Mouse (Mus musculus) forebrain, embryonic 13.5 days (tissue): ENCODE measurements around the gene Tprn. TPM values are rescaled to one million over a fixed set of nuclear protein-coding genes. Genes with fewer than 3 reads are reported as not detected.
"Not testable (repeated sequence)": the region's sequence is repeated elsewhere in the genome, so short reads cannot be mapped to it uniquely, and the experiment has no call there.

ENCODE experiments used
- ATAC-seq: fragments of 200-750 bp; cut with Nextera tagmentation; 2 replicates; pipeline ENCODE4 v1.8.0; 2017
- H3K27ac ChIP-seq: fragments of 300-500 bp; sonication (generic); 2 replicates; pipeline ENCODE4 v1.5.1; 2015; ENCODE audit warnings: inconsistent platforms, mild to moderate bottlenecking, moderate library complexity
- H3K27me3 ChIP-seq: fragments of 300-500 bp; sonication (generic); 2 replicates; pipeline ENCODE4 v1.6.1; 2015; ENCODE audit warnings: mild to moderate bottlenecking, inconsistent platforms
- H3K36me3 ChIP-seq: fragments of 300-500 bp; sonication (generic); 2 replicates; pipeline ENCODE4 v1.6.1; 2015; ENCODE audit warnings: mild to moderate bottlenecking, inconsistent platforms; ENCODE audit not compliant: poor library complexity, severe bottlenecking
- H3K4me1 ChIP-seq: fragments of 300-500 bp; sonication (generic); 2 replicates; pipeline ENCODE4 v1.6.1; 2015; ENCODE audit warnings: inconsistent platforms
- H3K4me2 ChIP-seq: fragments of 300-500 bp; sonication (generic); 2 replicates; pipeline ENCODE4 v1.6.1; 2015; ENCODE audit warnings: inconsistent platforms, mild to moderate bottlenecking, moderate library complexity
- H3K4me3 ChIP-seq: fragments of 300-500 bp; sonication (generic); 2 replicates; pipeline ENCODE4 v1.5.1; 2015; ENCODE audit warnings: mild to moderate bottlenecking, inconsistent platforms
- H3K9ac ChIP-seq: fragments of 300-500 bp; sonication (generic); 2 replicates; pipeline ENCODE4 v1.6.1; 2015; ENCODE audit warnings: mild to moderate bottlenecking, inconsistent platforms
- H3K9me3 ChIP-seq: fragments of 300-500 bp; sonication (generic); replicated peaks from 2 replicates; pipeline ENCODE4 v1.6.1; 2016; ENCODE audit warnings: inconsistent platforms
- WGBS: fragments of 180-500 bp; shearing (Covaris S2); methylation state at CpG from one replicate; pipeline ENCODE4 v1.1.7; 2015; 5-methylcytosine and 5-hydroxymethylcytosine counted together
- polyA plus RNA-seq: library from polyadenylated mRNA; unstranded; fragments of >200 nt; fragmentation: Nextera tagmentation; extraction: Ambion mirVana; gene quantifications from 2 replicates; pipeline ENCODE4 v1.2.1, GENCODE M21; 2015

Gene Tprn
- polyA plus RNA-seq, 1 experiment from 2014 or later, result 9.7 TPM

- H3K4me2 ChIP-seq, H3K27ac ChIP-seq, H3K27me3 ChIP-seq, ATAC-seq, H3K9me3 ChIP-seq, H3K4me3 ChIP-seq, H3K36me3 ChIP-seq, H3K9ac ChIP-seq: not testable (repeated sequence)
- 86% methylated on average over 5 of the region's 5 CpGs for WGBS
- peaks cover 32% of the 10 kb centered on the region for H3K4me1 ChIP-seq
Observed at GRCm38 (mm10) chr2:25257250-25257649, 5.2 kb upstream of the Tprn start.

- ATAC-seq, result no peak
- H3K9me3 ChIP-seq, result no peaks in the 10 kb centered on the region
Observed at GRCm38 (mm10) chr2:25258887-25259286, 3.5 kb upstream of the Tprn start.

GRCm38 (mm10) chr2:25261870-25262269 lies 548 bp upstream of the Tprn start:
- H3K4me3 ChIP-seq, result peak overlapping the region; percentile 66
- no peaks in the 10 kb centered on the region for H3K9me3 ChIP-seq
- 0 out of 2 replicates have a peak overlapping the region, but pooled peaks have one; percentile 44 for H3K27ac ChIP-seq
- peak overlapping the region; percentile 60 for H3K9ac ChIP-seq
- H3K36me3 ChIP-seq, result no peaks in the 10 kb centered on the region
- H3K4me1 ChIP-seq, result peaks cover 52% of the 10 kb centered on the region
- peak overlapping the region; percentile 99 for H3K4me2 ChIP-seq
- peaks cover 22% of the 10 kb centered on the region for H3K27me3 ChIP-seq
- WGBS, result 49% methylated on average over 12 of the region's 12 CpGs
- ATAC-seq, result peak; percentile 14; the same call in 1 of the 2 replicates

More at GRCm38 (mm10) chr2:25258887-25259286, 3.5 kb upstream of the Tprn start:
- WGBS, result 43% methylated on average over 2 of the region's 2 CpGs
- Histone ChIP-seq H3K9ac (no peak overlapping the region), H3K4me2 (no peak overlapping the region), H3K27me3 (peaks cover 10% of the 10 kb centered on the region), H3K36me3 (no peaks in the 10 kb centered on the region), H3K4me1 (peaks cover 42% of the 10 kb centered on the region), H3K4me3 (no peak overlapping the region), H3K27ac (no peak overlapping the region)

GRCm38 (mm10) chr2:25262795-25263622 lies 591 bp downstream of the Tprn start:
- H3K4me3 ChIP-seq, result peak overlapping the region; percentile 66
- no peaks in the 10 kb centered on the region for H3K9me3 ChIP-seq
- H3K36me3 ChIP-seq, result peaks cover 4% of the 10 kb centered on the region; the same call in 1 of the 2 replicates
- ATAC-seq, result no peak; the same call in 1 of the 2 replicates
- under 1% methylated on average over 82 of the region's 82 CpGs for WGBS
- peak overlapping the region; percentile 75 for H3K9ac ChIP-seq
- 0 out of 2 replicates have a peak overlapping the region, but pooled peaks have one; percentile 42 for H3K27ac ChIP-seq
- peaks cover 22% of the 10 kb centered on the region for H3K27me3 ChIP-seq
- peaks cover 56% of the 10 kb centered on the region for H3K4me1 ChIP-seq
- peak overlapping the region; percentile 99 for H3K4me2 ChIP-seq

GRCm38 (mm10) chr2:25263623-25264285 lies 1.3 kb downstream of the Tprn start:
- H3K4me3 ChIP-seq, result peak overlapping the region; percentile 66
- no peaks in the 10 kb centered on the region for H3K9me3 ChIP-seq
- H3K9ac ChIP-seq, result peak overlapping the region; percentile 75
- peaks cover 11% of the 10 kb centered on the region; the same call in 1 of the 2 replicates for H3K36me3 ChIP-seq
- peak overlapping the region; percentile 99 for H3K4me2 ChIP-seq
- H3K27ac ChIP-seq, result no peak overlapping the region
- ATAC-seq, result no peak
- H3K27me3 ChIP-seq, result peaks cover 22% of the 10 kb centered on the region
- WGBS, result 25% methylated on average over 12 of the region's 12 CpGs
- peaks cover 58% of the 10 kb centered on the region for H3K4me1 ChIP-seq

GRCm38 (mm10) chr2:25264286-25264660 lies 1.9 kb downstream of the Tprn start:
- ATAC-seq, result no peak
- H3K27me3 ChIP-seq, result peaks cover 22% of the 10 kb centered on the region
- no peaks in the 10 kb centered on the region for H3K9me3 ChIP-seq
- H3K27ac ChIP-seq, result no peak overlapping the region
- H3K4me2 ChIP-seq, result peak overlapping the region; percentile 99
- H3K36me3 ChIP-seq, result peaks cover 16% of the 10 kb centered on the region
- 78% methylated on average over 5 of the region's 5 CpGs for WGBS
- peak overlapping the region; percentile 75; the same call in 1 of the 2 replicates for H3K9ac ChIP-seq
- H3K4me1 ChIP-seq, result peaks cover 58% of the 10 kb centered on the region
- peak overlapping the region; percentile 66 for H3K4me3 ChIP-seq

GRCm38 (mm10) chr2:25264851-25265250 lies 2.4 kb downstream of the Tprn start:
- 73% methylated on average over 3 of the region's 3 CpGs for WGBS
- H3K9me3 ChIP-seq, result no peaks in the 10 kb centered on the region
- no peak for ATAC-seq
- peaks cover 22% of the 10 kb centered on the region for H3K27me3 ChIP-seq
- peaks cover 22% of the 10 kb centered on the region for H3K36me3 ChIP-seq
- no peak overlapping the region for H3K27ac ChIP-seq
- H3K4me3 ChIP-seq, result peak overlapping the region; percentile 66; the same call in 1 of the 2 replicates
- peaks cover 58% of the 10 kb centered on the region for H3K4me1 ChIP-seq
- peak overlapping the region; percentile 35 for H3K9ac ChIP-seq
- H3K4me2 ChIP-seq, result peak overlapping the region; percentile 99

- Histone ChIP-seq H3K4me2 (peak overlapping the region; percentile 99), H3K9ac (peak overlapping the region; percentile 55), H3K4me1 (peaks cover 66% of the 10 kb centered on the region), H3K9me3 (no peaks in the 10 kb centered on the region), H3K27ac (peak overlapping the region; percentile 25; the same call in 1 of the 2 replicates), H3K36me3 (peaks cover 32% of the 10 kb centered on the region), H3K4me3 (peak overlapping the region; percentile 3; the same call in 1 of the 2 replicates), H3K27me3 (peaks cover 22% of the 10 kb centered on the region)
- WGBS, result 67% methylated on average over 6 of the region's 6 CpGs
- ATAC-seq, result no peak
Observed at GRCm38 (mm10) chr2:25265897-25266656, 3.7 kb downstream of the Tprn start.

GRCm38 (mm10) chr2:25266720-25267119 lies 4.3 kb downstream of the Tprn start:
- Histone ChIP-seq H3K4me1 (peaks cover 70% of the 10 kb centered on the region), H3K4me3 (no peak overlapping the region; the same call in 1 of the 2 replicates), H3K9ac (peak overlapping the region; percentile 30), H3K27ac (no peak overlapping the region; the same call in 1 of the 2 replicates), H3K27me3 (peaks cover 22% of the 10 kb centered on the region), H3K36me3 (peaks cover 32% of the 10 kb centered on the region), H3K4me2 (peak overlapping the region; percentile 99), H3K9me3 (no peaks in the 10 kb centered on the region)
- ATAC-seq, result no peak
- 42% methylated on average over 2 of the region's 2 CpGs for WGBS

- ATAC-seq, result no peak
Observed at GRCm38 (mm10) chr2:25267241-25267640, 4.8 kb downstream of the Tprn start.

GRCm38 (mm10) chr2:25267746-25268309 lies 5.4 kb downstream of the Tprn start:
- H3K4me3 ChIP-seq, result no peak overlapping the region
- WGBS, result 82% methylated on average over 4 of the region's 4 CpGs
- H3K4me2 ChIP-seq, result no peak overlapping the region
- peaks cover 32% of the 10 kb centered on the region for H3K36me3 ChIP-seq
- H3K27me3 ChIP-seq, result peaks cover 22% of the 10 kb centered on the region
- no peaks in the 10 kb centered on the region for H3K9me3 ChIP-seq
- H3K27ac ChIP-seq, result no peak overlapping the region; the same call in 1 of the 2 replicates
- ATAC-seq, result no peak
- 0 out of 2 replicates have a peak overlapping the region, but pooled peaks have one; percentile 30 for H3K9ac ChIP-seq
- peaks cover 70% of the 10 kb centered on the region for H3K4me1 ChIP-seq

More at GRCm38 (mm10) chr2:25267241-25267640, 4.8 kb downstream of the Tprn start:
- peaks cover 32% of the 10 kb centered on the region for H3K36me3 ChIP-seq
- H3K9me3 ChIP-seq, result no peaks in the 10 kb centered on the region
- peak overlapping the region; percentile 30 for H3K9ac ChIP-seq
- H3K4me2 ChIP-seq, result peak overlapping the region; percentile 99; the same call in 1 of the 2 replicates
- H3K27ac ChIP-seq, result peak overlapping the region; percentile 31; the same call in 1 of the 2 replicates
- H3K27me3 ChIP-seq, result peaks cover 22% of the 10 kb centered on the region
- H3K4me1 ChIP-seq, result peaks cover 68% of the 10 kb centered on the region
- H3K4me3 ChIP-seq, result no peak overlapping the region
